Mouse (Mus musculus) testis, adult 2 months (tissue): Measurements from ENCODE around the gene Trnp1.

Source experiments
- CTCF ChIP-seq: fragments of 200-500 bp; IDR thresholded peaks from 2 replicates; pipeline ENCODE4 v1.5.1; 2012; ENCODE audit warnings: low read depth, mild to moderate bottlenecking, inconsistent platforms, low read length, moderate library complexity; ENCODE audit not compliant: control insufficient read depth, insufficient read depth, insufficient replicate concordance
- POLR2A ChIP-seq: fragments of 200-500 bp; IDR thresholded peaks from 2 replicates; pipeline ENCODE4 v1.6.1; 2012; ENCODE audit warnings: low read depth, mild to moderate bottlenecking, inconsistent platforms, low read length, moderate library complexity; ENCODE audit not compliant: control insufficient read depth

- TF ChIP-seq CTCF (no peak), POLR2A (no peak)
These were observed 55.3 kb downstream of the Trnp1 start for GRCm38 (mm10) chr4:133443085-133443484.
